In genomic region chr9:15503307-15503706, GRCm38 (mm10) we compare ENCODE assay signal across 24 mouse cellular contexts. TPM values are rescaled to one million over a fixed set of nuclear protein-coding genes. Genes with fewer than 3 reads are reported as not detected.
DNase-seq lines count a peak whose midpoint lies in the region; ATAC-seq and TF ChIP-seq lines count a peak whose summit lies in the region.
"Had no signal": no experiment of that assay in that cellular context is flagged by ENCODE, and none has a peak within 500 bp of the region (broad histone marks: within the 10 kb centered on the region; RNA-seq: fewer than 3 reads in every experiment).

No protein-coding gene starts in this region.

- H3K79me2 ChIP-seq in CH12.LX (replicated peaks; ENCODE audit: control insufficient read depth, extremely low read depth, insufficient read depth, poor library complexity, severe bottlenecking) = peaks cover 32% of the 10 kb centered on the region

- peak overlapping the region; percentile 31; the same call in 1 of the 2 replicates for H3K27ac ChIP-seq in heart, embryonic 10.5 days
- H3K27ac ChIP-seq in kidney, postnatal 0 days = peak overlapping the region; percentile 43
- H3K27ac ChIP-seq in CH12.LX (ENCODE audit: insufficient read depth, low read depth) = no peak overlapping the region
- H3K27ac ChIP-seq: embryonic facial prominence, embryonic 15.5 days; hindbrain, postnatal 0 days; liver, embryonic 12.5 days; neural tube, embryonic 13.5 days had no signal

- ATAC-seq in kidney, postnatal 0 days (replicated peaks; ENCODE audit: low FRiP score, low read depth) = no peak
- ATAC-seq: forebrain, embryonic 14.5 days; hindbrain, postnatal 0 days; intestine, embryonic 16.5 days; liver, embryonic 12.5 days had no signal

- WGBS in heart, embryonic 10.5 days = 70% methylated on average over 10 of the region's 10 CpGs
- WGBS in kidney, postnatal 0 days = 50% methylated on average over 10 of the region's 10 CpGs

- no peak for TF ChIP-seq CTCF in kidney, postnatal 0 days (IDR thresholded peaks at IDR 0.05; ENCODE audit: low read depth)
- no peak for TF ChIP-seq CTCF in CH12.LX (conservative IDR thresholded peaks at IDR 0.05 in 1 of 2, IDR thresholded peaks at IDR 0.05 in 1 of 2; ENCODE audit: low read depth in 2 of 2, low read length in 2 of 2)

- H3K4me3 ChIP-seq in heart, embryonic 10.5 days = no peak overlapping the region
- H3K4me3 ChIP-seq in kidney, postnatal 0 days (replicated peaks; ENCODE audit: low read depth, low read length) = no peak overlapping the region
- no peak overlapping the region for H3K4me3 ChIP-seq in CH12.LX (replicated peaks in 1 of 3; ENCODE audit: low read depth in 2 of 3, low read length in 2 of 3, poor library complexity in 1 of 3)
- H3K4me3 ChIP-seq: embryonic facial prominence, embryonic 15.5 days; liver, embryonic 12.5 days; myocyte; neural tube, embryonic 13.5 days had no signal

- TF ChIP-seq RAD21 in CH12.LX (IDR thresholded peaks at IDR 0.05; ENCODE audit: low read depth, low read length) = no peak

- in situ Hi-C loops in CH12.LX (cut with MboI; ENCODE audit: low pct_ligation_motif_present, low pct_unique_long_range_greater_than_20kb, low sequenced_read_pairs) = loop anchor here (5.0 kb wide), 1 partner anchor 179 kb away; no protein-coding TSS in a partner anchor

- no peaks in the 10 kb centered on the region for H3K36me3 ChIP-seq in heart, embryonic 10.5 days
- no peaks in the 10 kb centered on the region for H3K36me3 ChIP-seq in kidney, postnatal 0 days (ENCODE audit: insufficient read depth, low read length)
- peaks cover 19 to 77% of the 10 kb centered on the region in 2 experiments for H3K36me3 ChIP-seq in CH12.LX (replicated peaks in 1 of 2; ENCODE audit: control insufficient read depth in 1 of 2, insufficient read depth in 1 of 2, low read length in 1 of 2)
- H3K36me3 ChIP-seq: embryonic facial prominence, embryonic 15.5 days; neural tube, embryonic 13.5 days had no signal

- H3K9ac ChIP-seq in kidney, postnatal 0 days (ENCODE audit: low read depth, low read length) = no peak overlapping the region
- no peak overlapping the region for H3K9ac ChIP-seq in CH12.LX (ENCODE audit: insufficient read depth, low read depth)
- H3K9ac ChIP-seq: embryonic facial prominence, embryonic 15.5 days; liver, embryonic 12.5 days; lung, embryonic 14.5 days; neural tube, embryonic 13.5 days had no signal

- TF ChIP-seq EP300 in CH12.LX (IDR thresholded peaks at IDR 0.05; ENCODE audit: low read length) = no peak

- DNase-seq in adrenal gland, adult 2 months = peak; percentile 43
- DNase-seq in adrenal gland, postnatal 4 days (ENCODE audit: low spot score in 2 of 2) = no peak
- DNase-seq in heart, embryonic 10.5 days (ENCODE audit: low spot score) = no peak
- DNase-seq in heart, adult 11 months = no peak
- DNase-seq in kidney, postnatal 0 days (ENCODE audit: low spot score) = no peak
- DNase-seq in kidney, adult 18-20 months = no peak
- DNase-seq in CH12.LX (ENCODE audit: extremely low read depth) = no peak
- no peak for DNase-seq in embryo, embryonic 9.5 days (ENCODE audit: extremely low spot score)
- DNase-seq: cerebellum, adult 9-10 months; gastrocnemius, postnatal 10 days; heart, adult 18-20 months; heart, postnatal 10 days; left cerebral cortex, postnatal 4 days; lung, embryonic 14.5 days; retina, postnatal 1 day; right cerebral cortex, postnatal 25 days; spleen, adult 18-20 months had no signal

- H3K9me3 ChIP-seq in heart, embryonic 10.5 days = no peaks in the 10 kb centered on the region
- no peaks in the 10 kb centered on the region for H3K9me3 ChIP-seq in kidney, postnatal 0 days (replicated peaks; ENCODE audit: low read length)
- no peaks in the 10 kb centered on the region for H3K9me3 ChIP-seq in CH12.LX (replicated peaks; ENCODE audit: low read length)
- H3K9me3 ChIP-seq: embryonic facial prominence, embryonic 15.5 days; liver, embryonic 12.5 days; neural tube, embryonic 13.5 days had no signal

- no peaks in the 10 kb centered on the region for H3K27me3 ChIP-seq in heart, embryonic 10.5 days (ENCODE audit: insufficient read depth, poor library complexity, severe bottlenecking)
- H3K27me3 ChIP-seq in kidney, postnatal 0 days (ENCODE audit: insufficient read depth, low read length) = no peaks in the 10 kb centered on the region
- no peaks in the 10 kb centered on the region for H3K27me3 ChIP-seq in CH12.LX (replicated peaks)
- H3K27me3 ChIP-seq: embryonic facial prominence, embryonic 15.5 days; liver, embryonic 12.5 days; neural tube, embryonic 13.5 days had no signal

- peaks cover 75% of the 10 kb centered on the region for H3K4me1 ChIP-seq in heart, embryonic 10.5 days
- H3K4me1 ChIP-seq in kidney, postnatal 0 days (replicated peaks; ENCODE audit: insufficient read depth, low read length) = peaks cover 44% of the 10 kb centered on the region
- peaks cover 30 to 89% of the 10 kb centered on the region in 2 experiments for H3K4me1 ChIP-seq in CH12.LX (ENCODE audit: control insufficient read depth in 1 of 2, insufficient read depth in 2 of 2)

- no peak for TF ChIP-seq POLR2A in CH12.LX (IDR thresholded peaks at IDR 0.05; ENCODE audit: low read depth, low read length)

- no peak overlapping the region for H3K4me2 ChIP-seq in kidney, postnatal 0 days (ENCODE audit: low read length)
- H3K4me2 ChIP-seq in CH12.LX (ENCODE audit: insufficient read depth, low read depth, poor library complexity, severe bottlenecking) = no peak overlapping the region
- H3K4me2 ChIP-seq: embryonic facial prominence, embryonic 15.5 days; liver, embryonic 12.5 days; lung, embryonic 14.5 days; neural tube, embryonic 13.5 days had no signal

- dilution Hi-C loops in CH12.LX (cut with MboI; ENCODE audit: extremely low pct_ligation_motif_present, extremely low pct_unique_long_range_greater_than_20kb, low sequenced_read_pairs) = no loop called here

TF ChIP-seq in CH12.LX, 34 proteins besides CTCF, POLR2A, EP300 and RAD21:
- TF ChIP-seq UBTF (IDR thresholded peaks at IDR 0.05; ENCODE audit: low read depth, low read length) = no peak
- TF ChIP-seq CHD2 (IDR thresholded peaks at IDR 0.05; ENCODE audit: low read length) = 0 out of 2 replicates have a peak, but pooled peaks have one; percentile 29

RNA-seq across cellular contexts. Expression of gene Smco4, which starts 10.1 kb away (rescaled TPM):
- 10 to 100 TPM; 19.5 to 36.4 TPM for total RNA-seq in adrenal gland, adult 2 months (2021)
- 6.8 and 8.8 TPM in 2 replicates for polyA plus RNA-seq in adrenal gland, adult 2 months (2012; rRNA removed)
- 10 to 100 TPM; 28.9 to 34.1 TPM for total RNA-seq in adrenal gland, postnatal 4 days (2021)
- polyA plus RNA-seq in heart, embryonic 10.5 days (2016; fragmentation: Nextera tagmentation; extraction: Ambion mirVana) = 2.0 and 2.9 TPM in 2 replicates
- polyA plus RNA-seq in kidney, postnatal 0 days (2015; fragmentation: Nextera tagmentation; extraction: Ambion mirVana) = 3.7 and 3.9 TPM in 2 replicates
- 46.2 and 49.6 TPM in 2 replicates for total RNA-seq in CH12.LX (2012; rRNA removed)
- 24.8 and 26.9 TPM in 2 replicates for total RNA-seq in CH12.LX (2014; rRNA removed)
- polyA plus RNA-seq in CH12.LX (2012; ENCODE audit: insufficient read length, low read depth) = 64.4 and 65.6 TPM in 2 replicates
